Mouse (Mus musculus): ENCODE measurements around the gene Lhx8.

DNA sequence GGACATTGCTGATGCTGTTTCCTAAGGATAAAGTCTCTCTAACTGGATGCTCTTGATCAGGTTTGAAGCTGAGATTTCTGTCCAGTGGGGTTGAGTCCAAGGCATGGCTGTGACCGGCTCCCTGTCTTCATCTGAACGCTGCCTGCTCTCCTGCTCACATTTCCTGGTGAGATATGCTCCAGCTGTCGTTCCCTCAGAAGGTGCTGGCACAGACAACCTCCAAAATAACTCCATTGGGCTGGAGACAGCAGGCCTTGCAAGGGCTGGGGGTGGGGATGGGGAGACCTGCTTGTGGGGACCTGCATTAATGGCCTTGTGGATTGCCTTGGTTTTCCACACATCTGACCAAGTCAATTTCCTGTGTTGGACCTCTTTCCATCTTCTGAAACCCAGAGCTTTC, 46.2 kb downstream of the Lhx8 start:
- no peak for TF ChIP-seq GABPA (IDR thresholded peaks at IDR 0.05; ENCODE audit: low read depth, low read length)
- no peak for TF ChIP-seq POLR2A (IDR thresholded peaks at IDR 0.05; ENCODE audit: control insufficient read depth in 1 of 2, insufficient read depth in 1 of 2, low read depth in 1 of 2, low read length in 2 of 2, poor library complexity in 1 of 2)
- no peak for TF ChIP-seq CTCF (IDR thresholded peaks at IDR 0.05 in 2 of 3, conservative IDR thresholded peaks at IDR 0.05 in 1 of 3; ENCODE audit: control insufficient read depth in 1 of 3, insufficient read depth in 1 of 3, low read depth in 2 of 3, low read length in 3 of 3, poor library complexity in 1 of 3, severe bottlenecking in 1 of 3)
- no peak for TF ChIP-seq BHLHE40 (IDR thresholded peaks at IDR 0.05; ENCODE audit: borderline replicate concordance, low read depth, low read length)
- TF ChIP-seq ZC3H11A (IDR thresholded peaks at IDR 0.05; ENCODE audit: low read depth, low read length): no peak
- no peak for TF ChIP-seq E2F4 (IDR thresholded peaks at IDR 0.05; ENCODE audit: borderline replicate concordance, low read depth, low read length)
- TF ChIP-seq MAZ (IDR thresholded peaks at IDR 0.05; ENCODE audit: low read depth, low read length): no peak
- TF ChIP-seq ETS1 (IDR thresholded peaks at IDR 0.05; ENCODE audit: low read depth, low read length): no peak
- no peak for TF ChIP-seq GATA1 (IDR thresholded peaks at IDR 0.05; ENCODE audit: low read depth, low read length)
- TF ChIP-seq RAD21 (IDR thresholded peaks at IDR 0.05; ENCODE audit: low read depth, low read length): no peak
